Mouse (Mus musculus) G1E (cell line): Measurements from ENCODE around the gene Gzmm. TPM values are rescaled to one million over a fixed set of nuclear protein-coding genes. Genes with fewer than 3 reads are reported as not detected.
A peak's percentile ranks its signal among the peaks of the same experiment; 100 is the strongest.

ENCODE experiments used
- ATAC-seq: 2 replicates; pipeline ENCODE4 v1.8.0; 2016; ENCODE audit warnings: mild to moderate bottlenecking; ENCODE audit not compliant: insufficient number of reproducible peaks, poor library complexity, low FRiP score, severe bottlenecking; ENCODE audit errors: extremely low read depth
- DNase-seq: peaks from one replicate; pipeline ENCODE4 v3.0.0; 2012; ENCODE audit warnings: low spot score
- H3K27me3 ChIP-seq: 2 replicates; pipeline ENCODE4 v1.6.1; 2012; ENCODE audit warnings: mild to moderate bottlenecking, low read length, inconsistent platforms; ENCODE audit not compliant: insufficient read depth
- H3K36me3 ChIP-seq: replicated peaks from 2 replicates; pipeline ENCODE3; 2012; ENCODE audit warnings: mild to moderate bottlenecking, inconsistent platforms
- H3K4me1 ChIP-seq: 2 replicates; pipeline ENCODE4 v1.6.1; 2012; ENCODE audit warnings: low read depth, low read length, inconsistent platforms, mixed read lengths; ENCODE audit not compliant: insufficient read depth
- H3K4me3 ChIP-seq: 2 replicates; pipeline ENCODE4 v1.5.1; 2012; ENCODE audit warnings: low read depth, mild to moderate bottlenecking, inconsistent platforms, low read length, moderate library complexity, mixed read lengths
- H3K9me3 ChIP-seq: replicated peaks from 2 replicates; pipeline ENCODE4 v1.6.1; 2012; ENCODE audit warnings: inconsistent platforms
- CTCF ChIP-seq: IDR thresholded peaks from 2 replicates; pipeline ENCODE4 v1.5.1; 2012; ENCODE audit warnings: low read depth, low read length, inconsistent platforms, mixed read lengths
- GATA1 ChIP-seq: IDR thresholded peaks from 2 replicates; pipeline ENCODE4 v1.6.1; 2012; ENCODE audit warnings: borderline replicate concordance, low read length, inconsistent platforms, mixed read lengths
- GATA2 ChIP-seq: IDR thresholded peaks from 2 replicates; pipeline ENCODE4 v1.6.1; 2012; ENCODE audit warnings: low read depth, low read length, inconsistent platforms, borderline replicate concordance
- POLR2AphosphoS5 ChIP-seq: IDR thresholded peaks from 2 replicates; pipeline ENCODE4 v1.6.1; 2012; ENCODE audit warnings: low read depth, low read length, inconsistent platforms; ENCODE audit not compliant: insufficient replicate concordance
- TAL1 ChIP-seq: conservative IDR thresholded peaks from 2 replicates; pipeline ENCODE4 v1.6.1; 2012; ENCODE audit warnings: low read depth, low read length, inconsistent platforms, mixed read lengths
- polyA plus RNA-seq: library from polyadenylated mRNA; stranded (reverse); fragments of >175 nt; gene quantifications from 2 replicates; pipeline ENCODE4 v1.2.3, GENCODE M21; 2012
- total RNA-seq, 2 experiments: library from RNA; stranded (forward) in 1 of 2; stranded (reverse) in 1 of 2; fragments of 200-1000 nt in 1 of 2; fragments of >200 nt in 1 of 2; fragmentation: Nextera tagmentation in 1 of 2; gene quantifications; 2 replicates each; pipeline ENCODE4 v1.2.3; 2014 to 2017

Gzmm gene
- total and polyA plus RNA-seq, 3 experiments, result 0.28 to 0.33 TPM; not detected in 1

DNA sequence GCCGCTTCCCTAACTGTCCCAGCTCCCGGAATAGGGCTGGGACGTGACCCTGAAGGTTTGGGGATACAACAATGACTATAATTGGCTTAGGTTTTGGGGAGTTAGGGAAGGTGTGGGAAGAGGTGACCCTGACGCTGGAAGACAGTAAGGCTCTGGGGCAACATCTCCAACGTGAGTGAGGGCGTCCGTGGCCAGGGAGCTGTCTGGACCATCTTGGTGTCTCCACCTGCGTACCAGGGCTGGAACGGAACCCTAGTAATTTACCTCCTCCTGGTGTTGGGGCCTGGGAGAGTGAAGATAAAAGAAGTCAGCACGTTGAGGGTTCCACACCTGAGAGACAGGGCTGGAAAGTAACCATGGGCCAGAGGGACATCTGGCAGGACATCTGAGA, 16.1 kb downstream of the Gzmm start:
- ATAC-seq (no peak), DNase-seq (no peak)
- TF ChIP-seq CTCF, result no peak
- no peak for TF ChIP-seq TAL1
- H3K4me1 ChIP-seq, result peaks cover 60% of the 10 kb centered on the region
- H3K4me3 ChIP-seq, result peak overlapping the region; percentile 84
- peaks cover 51% of the 10 kb centered on the region for H3K36me3 ChIP-seq
- H3K27me3 ChIP-seq, result 0 out of 2 replicates have a peak, but pooled peaks cover 2% of the 10 kb centered on the region
- no peaks in the 10 kb centered on the region for H3K9me3 ChIP-seq

DNA sequence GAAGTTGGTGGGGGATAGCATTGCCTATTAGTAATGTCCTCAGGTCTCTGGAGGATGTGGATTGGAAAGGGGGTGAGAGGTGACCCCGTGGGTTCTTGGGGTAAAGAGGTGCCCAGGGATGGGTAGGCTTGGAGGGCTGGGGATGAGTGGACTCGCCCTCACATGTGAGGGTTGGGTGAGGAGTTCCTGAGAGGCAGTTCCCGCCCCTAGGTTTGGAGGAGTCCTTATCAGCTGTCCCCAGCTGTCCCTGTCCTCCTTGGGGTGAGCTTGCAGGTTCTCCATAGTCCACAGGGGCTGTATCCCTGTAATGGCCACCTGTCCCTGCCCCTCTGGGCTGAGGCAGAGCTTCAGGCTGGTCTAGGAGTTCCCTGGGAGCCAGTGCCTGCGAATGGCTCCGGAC, 17.1 kb downstream of the Gzmm start:
- peak; percentile 87 for ATAC-seq
- H3K9me3 ChIP-seq, result no peaks in the 10 kb centered on the region
- peaks cover 70% of the 10 kb centered on the region for H3K4me1 ChIP-seq
- peaks cover 61% of the 10 kb centered on the region for H3K36me3 ChIP-seq
- peak overlapping the region; percentile 84 for H3K4me3 ChIP-seq
- TF ChIP-seq GATA1 (no peak), TAL1 (peak; percentile 98), CTCF (no peak)
- DNase-seq, result peak; percentile 88
- H3K27me3 ChIP-seq, result no peaks in the 10 kb centered on the region

DNA sequence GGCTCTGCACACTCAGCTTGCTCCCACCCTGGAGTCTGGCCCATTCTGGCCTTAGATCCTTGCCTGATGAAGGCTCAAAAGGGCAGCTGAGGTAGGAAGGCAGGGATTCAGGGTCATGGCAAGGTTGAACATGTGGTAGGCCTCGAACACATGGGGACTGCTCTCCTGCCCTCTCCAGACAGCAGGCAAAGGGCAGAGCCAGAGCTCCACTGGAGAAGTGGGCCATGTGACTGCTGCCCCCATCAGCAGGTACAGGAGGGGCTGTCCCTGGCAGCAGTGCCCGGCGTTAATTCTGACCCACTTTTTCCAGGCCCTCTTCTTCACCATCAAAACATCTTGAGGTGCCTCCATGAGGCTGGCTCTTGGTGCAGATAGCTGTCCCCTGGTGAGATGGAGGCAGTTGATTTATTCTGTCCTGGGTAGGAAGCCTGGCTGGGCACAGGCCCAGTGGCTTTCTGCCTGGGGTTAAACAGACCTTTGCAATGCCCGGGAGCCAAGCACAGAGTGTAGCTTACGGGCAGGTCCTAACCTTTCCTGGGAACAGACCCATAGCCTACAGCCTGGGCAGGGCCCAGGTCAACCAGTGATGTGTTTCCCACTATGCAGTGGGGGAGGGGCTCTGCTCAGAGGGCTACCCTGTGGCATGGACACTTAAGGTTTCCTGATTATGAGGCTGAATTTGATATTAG, 17.7 kb downstream of the Gzmm start:
- peak overlapping the region; percentile 84 for H3K4me3 ChIP-seq
- H3K36me3 ChIP-seq, result peaks cover 67% of the 10 kb centered on the region
- DNase-seq (no peak), ATAC-seq (no peak)
- peaks cover 72% of the 10 kb centered on the region for H3K4me1 ChIP-seq
- H3K9me3 ChIP-seq, result no peaks in the 10 kb centered on the region
- TF ChIP-seq GATA1 (no peak), POLR2AphosphoS5 (no peak), CTCF (no peak), TAL1 (no peak), GATA2 (no peak)
- no peaks in the 10 kb centered on the region for H3K27me3 ChIP-seq

DNA sequence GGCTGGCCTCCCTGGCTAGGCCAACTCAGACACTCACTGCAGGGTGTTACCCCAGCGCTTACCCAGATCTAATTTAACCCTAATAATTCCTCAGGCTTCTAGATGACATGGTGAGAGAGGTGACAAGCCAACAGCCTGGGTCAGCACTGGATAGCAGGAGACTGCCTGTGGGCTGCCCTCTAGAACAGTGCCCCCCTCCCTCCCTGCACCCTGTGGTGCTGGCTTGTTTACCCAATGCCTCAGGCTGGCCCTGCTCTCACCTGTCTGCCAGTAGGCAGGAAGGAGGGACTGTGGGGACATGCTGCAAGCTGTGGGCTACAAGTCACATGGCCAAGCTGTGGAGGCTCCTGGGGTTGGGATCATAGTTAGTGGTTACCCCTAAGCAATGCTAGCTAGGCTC, 18.3 kb downstream of the Gzmm start:
- Histone ChIP-seq H3K9me3 (no peaks in the 10 kb centered on the region), H3K4me1 (peaks cover 79% of the 10 kb centered on the region), H3K36me3 (peaks cover 73% of the 10 kb centered on the region), H3K27me3 (no peaks in the 10 kb centered on the region), H3K4me3 (peak overlapping the region; percentile 84)
- ATAC-seq, result no peak
- no peak for DNase-seq
- TF ChIP-seq CTCF, result no peak
- TF ChIP-seq GATA2, result no peak
- no peak for TF ChIP-seq GATA1
- TF ChIP-seq POLR2AphosphoS5, result no peak
- TF ChIP-seq TAL1, result no peak

DNA sequence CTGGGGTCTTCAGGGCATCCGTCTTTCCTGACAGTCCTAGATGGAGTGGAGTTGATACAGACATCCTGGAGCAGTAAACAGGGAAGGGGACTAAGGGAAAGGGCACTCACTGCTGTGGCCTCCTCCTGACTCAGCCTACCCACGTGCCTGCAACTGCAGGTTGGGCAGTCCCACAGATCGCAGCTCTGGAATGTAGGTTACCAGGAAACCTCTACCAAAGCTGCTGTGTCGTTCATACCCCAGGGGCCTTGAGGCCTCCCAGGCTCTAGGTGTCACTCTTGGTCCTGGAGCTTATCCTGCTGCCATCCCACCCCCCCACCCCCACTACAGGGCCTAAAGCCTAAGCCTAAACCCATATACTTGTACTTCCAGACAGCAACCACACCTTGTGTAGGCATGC, 18.9 kb downstream of the Gzmm start:
- peaks cover 78% of the 10 kb centered on the region for H3K36me3 ChIP-seq
- peak overlapping the region; percentile 84 for H3K4me3 ChIP-seq
- ATAC-seq (no peak), DNase-seq (no peak)
- no peaks in the 10 kb centered on the region for H3K27me3 ChIP-seq
- no peak for TF ChIP-seq POLR2AphosphoS5
- no peak for TF ChIP-seq CTCF
- TF ChIP-seq GATA2, result no peak
- no peak for TF ChIP-seq TAL1
- no peak for TF ChIP-seq GATA1
- no peaks in the 10 kb centered on the region for H3K9me3 ChIP-seq
- H3K4me1 ChIP-seq, result peaks cover 84% of the 10 kb centered on the region

DNA sequence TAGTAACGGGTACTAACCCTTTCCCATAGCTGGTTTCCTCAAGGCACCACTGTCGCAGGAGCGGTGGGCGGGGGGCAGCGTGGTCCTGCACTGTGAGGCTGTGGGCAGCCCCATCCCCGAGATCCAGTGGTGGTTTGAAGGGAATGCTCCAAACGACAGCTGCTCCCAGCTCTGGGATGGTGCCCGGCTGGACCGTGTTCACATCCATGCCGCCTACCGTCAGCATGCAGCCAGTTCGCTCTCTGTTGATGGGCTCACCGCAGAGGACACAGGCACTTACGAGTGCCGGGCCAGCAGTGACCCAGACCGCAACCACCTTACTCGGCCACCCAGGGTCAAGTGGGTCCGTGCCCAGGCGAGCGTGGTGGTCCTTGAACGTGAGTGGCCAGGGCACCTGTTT, 19.8 kb downstream of the Gzmm start:
- DNase-seq, result no peak
- Histone ChIP-seq H3K4me3 (peak overlapping the region; percentile 66), H3K27me3 (no peaks in the 10 kb centered on the region), H3K36me3 (peaks cover 85% of the 10 kb centered on the region), H3K9me3 (no peaks in the 10 kb centered on the region), H3K4me1 (peaks cover 89% of the 10 kb centered on the region)
- TF ChIP-seq GATA2, result no peak
- no peak for TF ChIP-seq GATA1
- TF ChIP-seq POLR2AphosphoS5, result no peak
- no peak for TF ChIP-seq TAL1
- no peak for TF ChIP-seq CTCF
- no peak for ATAC-seq
